Mouse (Mus musculus) ES-Bruce4 (cell line): ENCODE data around the gene Tnfsfm13. TPM values are rescaled to one million over a fixed set of nuclear protein-coding genes. Genes with fewer than 3 reads are reported as not detected.

Experiments
- H3K27ac ChIP-seq: 2 replicates; pipeline ENCODE4 v1.5.1; 2012; ENCODE audit warnings: low read length, inconsistent platforms; ENCODE audit not compliant: insufficient read depth
- H3K27me3 ChIP-seq: 2 replicates; pipeline ENCODE4 v1.6.1; 2012; ENCODE audit warnings: mild to moderate bottlenecking, low read length, inconsistent platforms; ENCODE audit not compliant: control insufficient read depth, poor library complexity, insufficient read depth, severe bottlenecking
- H3K36me3 ChIP-seq: 2 replicates; pipeline ENCODE4 v1.6.1; 2012; ENCODE audit warnings: inconsistent platforms, mild to moderate bottlenecking, low read length, moderate library complexity; ENCODE audit not compliant: control insufficient read depth, poor library complexity, insufficient read depth, severe bottlenecking
- H3K4me1 ChIP-seq: one replicate; pipeline ENCODE4 v1.8.1; 2011; ENCODE audit warnings: low read length; ENCODE audit not compliant: control insufficient read depth, insufficient read depth
- H3K4me3 ChIP-seq: 2 replicates; pipeline ENCODE4 v1.5.1; 2011; ENCODE audit warnings: low read depth, mild to moderate bottlenecking, low read length
- H3K9ac ChIP-seq: 2 replicates; pipeline ENCODE4 v1.6.1; 2012; ENCODE audit warnings: low read depth, mild to moderate bottlenecking, inconsistent platforms; ENCODE audit not compliant: poor library complexity, severe bottlenecking
- H3K9me3 ChIP-seq: replicated peaks from 2 replicates; pipeline ENCODE4 v1.6.1; 2012; ENCODE audit warnings: mild to moderate bottlenecking, low read length, inconsistent platforms; ENCODE audit not compliant: control insufficient read depth, poor library complexity, insufficient read depth, severe bottlenecking
- CTCF ChIP-seq: IDR thresholded peaks from one replicate; pipeline ENCODE4 v1.8.1; 2011; ENCODE audit warnings: low read depth, low read length
- EP300 ChIP-seq: IDR thresholded peaks from 2 replicates; pipeline ENCODE4 v1.6.1; 2011; ENCODE audit warnings: low read depth, low read length; ENCODE audit not compliant: insufficient read depth
- POLR2A ChIP-seq: IDR thresholded peaks from one replicate; pipeline ENCODE4 v1.8.1; 2011; ENCODE audit warnings: low read length; ENCODE audit not compliant: insufficient read depth
- polyA plus RNA-seq: library from polyadenylated mRNA; stranded (reverse); fragments of >200 nt; gene quantifications from 2 replicates; pipeline ENCODE4 v1.2.4, GENCODE M21; 2011; ENCODE audit warnings: low read depth; ENCODE audit not compliant: missing spikeins, insufficient read depth, insufficient read length

Gene Tnfsfm13
- polyA plus RNA-seq, 1 experiment: 3.6 TPM

DNA sequence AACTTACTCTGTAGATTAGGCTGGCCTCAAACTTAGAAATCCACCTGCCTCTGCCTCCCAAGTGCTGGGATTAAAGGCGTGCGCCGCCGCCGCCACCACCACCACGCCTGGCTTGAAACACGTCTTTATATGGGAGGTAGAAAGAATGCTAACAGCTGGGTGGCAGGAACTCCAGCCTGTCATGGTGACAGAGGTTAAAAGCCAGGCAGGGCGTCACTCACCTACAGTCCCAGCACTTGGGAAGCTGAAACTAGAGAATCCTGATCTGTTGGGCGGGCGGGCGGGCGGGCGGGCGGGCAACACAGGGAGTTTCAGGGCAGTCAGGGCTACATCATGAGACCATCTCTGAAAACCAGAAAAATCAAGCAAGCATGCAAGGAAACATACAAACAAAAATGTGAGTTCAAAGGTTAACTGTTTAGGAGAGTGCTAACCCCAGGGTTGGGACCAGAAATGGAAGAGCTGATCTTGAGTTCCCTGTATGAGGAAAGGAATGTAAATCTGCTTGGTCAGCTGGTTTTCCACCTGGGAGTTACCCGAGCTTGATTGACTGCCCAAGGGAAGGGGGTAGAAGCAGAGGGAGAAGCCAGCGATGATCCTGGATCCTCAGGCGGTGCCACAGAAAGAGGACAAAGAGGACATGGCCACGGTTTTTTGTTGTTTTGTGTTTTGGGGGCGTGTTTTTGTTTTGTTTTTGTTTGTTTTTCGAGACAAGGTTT lies 17.2 kb upstream of the Tnfsfm13 start:
- no peaks in the 10 kb centered on the region for H3K36me3 ChIP-seq
- no peaks in the 10 kb centered on the region for H3K9me3 ChIP-seq
- TF ChIP-seq POLR2A (no peak), CTCF (no peak), EP300 (no peak)
- H3K9ac ChIP-seq: peak overlapping the region; percentile 64
- H3K4me3 ChIP-seq: peak overlapping the region; percentile 68
- peak overlapping the region; percentile 93 for H3K27ac ChIP-seq
- H3K27me3 ChIP-seq: no peaks in the 10 kb centered on the region
- H3K4me1 ChIP-seq: peaks cover 14% of the 10 kb centered on the region

DNA sequence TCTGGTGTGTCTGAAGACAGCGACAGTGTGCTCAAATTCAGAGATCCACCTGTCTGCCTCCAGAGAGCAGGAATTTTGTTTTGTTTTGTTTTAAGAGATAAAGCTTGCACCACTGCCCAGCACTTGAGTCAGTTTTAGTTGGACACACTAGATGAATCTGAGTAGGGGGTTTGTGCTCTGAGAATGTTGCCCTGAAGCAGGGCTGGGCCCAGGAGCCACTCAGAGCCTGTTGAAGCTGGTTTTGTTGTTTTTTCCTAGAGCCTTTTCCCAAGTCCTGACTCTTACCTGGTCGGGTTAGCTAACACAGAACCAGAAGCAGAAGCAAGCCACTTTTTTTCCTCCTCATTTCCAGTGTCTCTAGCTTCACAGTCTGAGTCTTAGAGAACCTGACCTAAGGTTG lies 15.2 kb upstream of the Tnfsfm13 start:
- no peaks in the 10 kb centered on the region for H3K36me3 ChIP-seq
- no peaks in the 10 kb centered on the region for H3K9me3 ChIP-seq
- no peak overlapping the region for H3K4me3 ChIP-seq
- H3K27ac ChIP-seq: peak overlapping the region; percentile 99
- peak overlapping the region; percentile 45 for H3K9ac ChIP-seq
- H3K4me1 ChIP-seq: peaks cover 15% of the 10 kb centered on the region
- H3K27me3 ChIP-seq: no peaks in the 10 kb centered on the region
- TF ChIP-seq EP300 (peak; percentile 54; the same call in 1 of the 2 replicates), CTCF (no peak)

DNA sequence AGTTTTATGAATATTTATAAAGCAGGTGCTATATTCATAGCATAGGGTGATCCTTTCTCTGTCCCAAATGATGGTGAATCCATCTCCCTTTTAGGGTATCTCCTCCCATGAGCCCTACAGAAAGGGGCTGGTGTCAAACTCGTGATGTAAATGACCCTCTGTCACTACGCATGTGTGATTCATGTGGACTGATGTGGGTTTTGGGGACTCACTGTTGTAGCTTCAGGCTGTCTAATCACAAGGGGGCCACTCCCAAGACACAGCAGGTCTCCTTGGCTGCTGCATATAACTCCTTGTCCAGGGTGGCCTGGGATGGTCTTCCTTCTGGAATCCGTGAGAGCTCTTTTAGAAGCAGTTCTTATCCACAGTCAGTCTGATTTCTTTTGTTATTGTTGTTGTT lies 14.6 kb upstream of the Tnfsfm13 start:
- Histone ChIP-seq H3K4me3 (no peak overlapping the region), H3K36me3 (no peaks in the 10 kb centered on the region), H3K4me1 (peaks cover 15% of the 10 kb centered on the region), H3K27ac (peak overlapping the region; percentile 99), H3K9me3 (no peaks in the 10 kb centered on the region), H3K9ac (peak overlapping the region; percentile 45), H3K27me3 (no peaks in the 10 kb centered on the region)
- TF ChIP-seq POLR2A (no peak), CTCF (no peak), EP300 (peak; percentile 60; the same call in 1 of the 2 replicates)

DNA sequence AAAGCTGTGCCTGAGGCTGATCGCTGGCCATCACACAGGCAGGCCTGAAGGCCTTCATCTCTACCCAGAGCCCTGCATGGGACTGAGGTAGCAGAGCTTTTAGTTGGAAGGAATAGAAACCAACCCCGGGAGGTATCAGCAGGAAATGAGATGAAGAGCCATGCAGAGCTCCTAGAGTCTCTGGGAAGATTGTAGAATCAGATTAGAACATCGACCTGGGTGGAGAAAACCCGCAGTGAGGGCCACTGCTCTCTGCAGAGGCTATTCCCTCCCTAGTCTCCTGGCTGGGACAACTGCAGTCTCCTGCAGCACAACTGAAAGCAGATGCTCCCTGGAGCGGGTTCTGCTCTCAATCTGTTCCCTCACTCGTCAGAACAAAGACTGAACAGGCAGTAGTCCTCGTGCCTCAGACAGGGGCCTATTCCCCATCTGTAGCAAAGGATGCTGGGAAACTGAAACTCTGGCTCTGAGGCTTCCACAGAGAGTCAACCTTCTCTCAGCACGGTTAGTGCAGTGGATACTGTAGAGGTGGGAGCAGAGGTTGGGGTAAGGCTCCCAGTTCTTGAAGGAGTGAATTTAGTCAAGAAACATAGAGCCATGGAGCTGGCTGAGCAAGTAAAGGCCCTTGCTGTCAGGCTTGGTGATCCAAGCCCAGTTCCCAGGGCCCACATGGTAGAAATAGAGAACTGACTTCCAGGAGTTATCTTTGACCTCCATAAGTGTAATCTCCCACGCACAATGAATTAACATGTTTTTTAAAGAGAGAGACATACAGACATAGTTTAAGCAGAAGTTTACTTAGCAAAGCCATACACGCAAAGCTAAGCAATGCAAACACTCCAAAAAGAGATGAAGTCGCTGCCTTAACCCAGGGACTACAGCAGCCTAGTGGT lies 13.9 kb upstream of the Tnfsfm13 start:
- TF ChIP-seq POLR2A (peak; percentile 5), EP300 (peak; percentile 65; the same call in 1 of the 2 replicates), CTCF (no peak)
- no peaks in the 10 kb centered on the region for H3K36me3 ChIP-seq
- H3K27ac ChIP-seq: peak overlapping the region; percentile 99
- peaks cover 16% of the 10 kb centered on the region for H3K4me1 ChIP-seq
- H3K4me3 ChIP-seq: no peak overlapping the region
- H3K27me3 ChIP-seq: no peaks in the 10 kb centered on the region
- H3K9ac ChIP-seq: peak overlapping the region; percentile 18
- no peaks in the 10 kb centered on the region for H3K9me3 ChIP-seq

DNA sequence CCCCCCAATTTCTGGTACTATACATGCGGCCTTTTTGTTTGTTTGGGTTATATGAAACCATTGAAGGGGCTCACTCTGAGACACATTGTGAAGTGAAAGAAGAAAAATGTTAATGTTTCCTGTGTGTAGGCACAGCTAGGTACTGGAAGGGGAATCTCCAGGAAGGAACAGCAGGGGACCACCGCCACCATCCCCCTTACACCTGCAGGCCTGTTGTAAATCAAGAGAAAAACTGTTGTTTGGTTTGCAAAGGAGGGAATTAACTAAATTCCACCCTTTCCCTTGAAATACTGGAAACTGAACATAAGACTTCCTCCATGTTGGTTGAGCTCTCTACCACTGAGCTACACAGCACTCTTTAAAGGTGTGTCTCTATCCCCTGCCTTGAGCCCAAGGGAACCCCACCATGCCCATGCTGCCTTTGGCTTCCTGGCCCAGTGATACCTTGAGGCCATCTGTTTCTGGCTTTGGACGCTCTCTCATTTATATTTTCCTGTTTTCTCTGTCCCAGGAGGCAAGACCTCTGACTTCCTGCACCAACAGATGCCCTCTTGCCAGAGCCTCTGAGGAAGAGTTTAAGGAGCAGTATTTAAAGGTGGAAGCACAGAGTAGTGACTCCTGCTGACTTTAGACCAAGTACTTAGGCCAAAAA lies 12.8 kb upstream of the Tnfsfm13 start:
- no peaks in the 10 kb centered on the region for H3K36me3 ChIP-seq
- H3K9me3 ChIP-seq: no peaks in the 10 kb centered on the region
- TF ChIP-seq EP300 (peak; percentile 96), POLR2A (no peak), CTCF (no peak)
- H3K27ac ChIP-seq: peak overlapping the region; percentile 99
- no peak overlapping the region for H3K4me3 ChIP-seq
- peaks cover 17% of the 10 kb centered on the region for H3K4me1 ChIP-seq
- peak overlapping the region; percentile 28 for H3K9ac ChIP-seq
- H3K27me3 ChIP-seq: no peaks in the 10 kb centered on the region
